Mouse (Mus musculus) 3134 (cell line): Measurements from ENCODE around the gene Shank2.

Source experiments
- DNase-seq: peaks from one replicate; pipeline ENCODE4 v3.0.0-alpha.2; 2011; ENCODE audit warnings: low spot score; ENCODE audit not compliant: insufficient read length; ENCODE audit errors: extremely low read depth

Shank2 gene

GRCm38 (mm10) chr7:144001628-144002027 lies at the start of gene Shank2:
TSS of gene Shank2 (plus strand) at chr7:144001928.
- no peak for DNase-seq

GRCm38 (mm10) chr7:143952130-143952529 lies 49.6 kb upstream of the Shank2 start:
- DNase-seq = no peak

DNA sequence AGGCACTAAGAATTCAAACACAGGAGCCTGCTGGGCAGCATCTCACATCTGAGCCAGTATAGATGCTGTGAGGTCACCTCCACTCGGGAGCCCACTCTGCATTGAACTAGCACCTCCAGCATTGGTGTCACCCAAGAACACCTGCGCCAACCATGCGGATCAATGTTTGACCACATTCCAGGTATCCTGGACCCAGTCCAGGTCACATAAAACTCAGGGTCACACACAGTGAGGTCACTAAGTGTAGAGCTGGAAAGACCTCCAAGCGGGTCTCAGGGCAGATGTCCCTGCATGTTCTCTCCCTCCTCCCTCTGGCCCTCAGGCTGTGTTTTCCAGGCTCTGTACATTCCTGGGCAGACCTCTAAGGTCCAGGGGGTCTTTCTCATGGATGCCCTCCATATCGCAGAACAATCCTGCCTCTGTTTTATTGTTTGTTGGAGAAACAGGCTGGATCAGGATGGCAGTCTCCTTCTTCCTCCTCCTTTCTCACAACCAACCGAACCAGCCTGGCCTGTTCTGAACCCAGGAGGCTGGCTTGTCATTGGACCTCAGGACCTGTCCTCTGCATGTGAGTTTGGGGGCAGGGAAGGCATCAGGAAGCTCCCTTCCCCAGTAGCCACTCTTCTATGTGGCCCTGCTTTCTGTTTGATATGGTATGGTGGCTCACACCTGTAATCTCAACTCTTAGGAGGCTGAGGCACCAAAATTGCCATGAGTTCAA lies 45.0 kb upstream of the Shank2 start:
- DNase-seq = no peak

GRCm38 (mm10) chr7:143958030-143958565 lies 43.6 kb upstream of the Shank2 start:
- no peak for DNase-seq

DNA sequence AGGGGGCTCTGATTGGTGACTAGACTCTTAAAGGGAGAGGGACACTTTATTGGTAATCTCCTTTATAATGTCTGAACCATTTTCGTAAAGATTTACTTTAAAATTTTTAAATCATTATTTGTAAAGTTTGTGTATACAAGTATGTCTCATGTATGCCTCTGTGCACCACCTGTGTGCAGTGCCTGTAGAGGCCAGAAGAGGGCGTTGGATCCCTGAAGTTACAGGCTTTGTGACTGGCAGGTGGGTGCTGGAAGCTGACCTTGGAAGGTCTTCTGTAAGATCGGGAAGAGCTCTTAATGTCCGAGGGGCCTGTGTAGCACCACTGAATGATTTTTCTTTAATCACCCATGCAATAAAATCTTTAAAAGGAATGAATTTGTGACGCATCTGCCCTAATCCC lies 37.9 kb upstream of the Shank2 start:
- no peak for DNase-seq

DNA sequence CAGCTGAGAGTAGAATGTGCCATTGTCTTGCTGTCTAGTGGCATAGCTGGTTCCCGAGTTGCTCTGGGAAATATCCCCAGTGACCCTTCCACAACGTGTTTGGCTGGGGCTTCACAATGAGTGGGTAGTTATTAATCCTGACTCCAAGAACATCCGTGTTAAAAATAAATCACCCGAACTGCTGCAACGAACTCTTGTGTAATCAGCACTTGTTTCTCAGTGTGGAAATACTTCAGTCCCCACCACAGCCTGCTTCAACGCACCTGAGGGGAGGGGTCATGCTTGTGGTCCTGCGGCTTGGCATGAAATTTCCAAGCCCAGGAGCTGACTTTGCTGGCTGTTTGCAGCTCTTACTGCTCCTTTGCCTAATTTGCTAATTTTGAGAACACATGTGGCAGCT lies 35.1 kb upstream of the Shank2 start:
- no peak for DNase-seq

- DNase-seq = no peak
Observed at GRCm38 (mm10) chr7:143977491-143977830, 24.3 kb upstream of the Shank2 start.

- DNase-seq = no peak
Observed at GRCm38 (mm10) chr7:143977831-143978682, 23.7 kb upstream of the Shank2 start.

GRCm38 (mm10) chr7:143978741-143979371 lies 22.9 kb upstream of the Shank2 start:
- peak; percentile 19 for DNase-seq

- DNase-seq = no peak
Observed at GRCm38 (mm10) chr7:143979986-143980385, 21.7 kb upstream of the Shank2 start.

DNA sequence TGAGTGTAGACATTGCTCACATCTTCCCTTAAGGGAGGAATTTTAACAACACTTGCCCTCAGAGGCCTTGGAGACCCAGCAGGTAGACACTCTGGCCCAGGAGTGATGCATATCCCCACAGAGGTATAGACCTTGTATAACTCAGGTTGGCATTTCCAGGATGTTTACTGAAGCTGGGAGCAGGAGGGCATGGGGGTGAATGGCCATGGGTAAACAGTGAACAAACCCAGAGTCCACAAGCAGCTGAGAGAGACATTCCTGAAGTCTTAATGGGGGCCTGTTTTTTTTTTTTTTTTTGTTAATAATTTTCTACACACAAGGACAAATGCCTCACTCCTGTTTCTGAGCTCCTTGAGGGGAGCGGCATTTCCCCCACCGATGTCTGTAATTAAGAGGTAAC lies 15.4 kb upstream of the Shank2 start:
- no peak for DNase-seq

DNA sequence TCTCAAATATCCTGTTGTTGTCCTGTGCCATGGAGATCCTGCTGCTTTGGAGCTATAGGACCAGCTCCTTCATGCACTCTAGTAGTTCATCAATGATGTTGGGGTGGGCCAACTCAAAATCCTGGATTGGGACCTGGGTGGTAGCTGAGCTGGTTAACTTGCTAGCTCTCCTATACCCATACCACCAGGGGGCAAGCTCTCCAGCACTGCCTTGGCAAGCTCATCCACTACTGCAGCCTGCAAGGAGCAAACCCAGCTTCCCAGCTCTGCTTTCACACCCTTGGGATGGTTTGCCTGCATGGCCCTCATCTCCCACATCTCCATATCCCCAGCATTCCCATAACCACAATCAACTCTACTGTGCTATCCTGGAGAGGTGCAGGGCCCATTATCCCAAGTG lies 10.6 kb upstream of the Shank2 start:
- no peak for DNase-seq

DNA sequence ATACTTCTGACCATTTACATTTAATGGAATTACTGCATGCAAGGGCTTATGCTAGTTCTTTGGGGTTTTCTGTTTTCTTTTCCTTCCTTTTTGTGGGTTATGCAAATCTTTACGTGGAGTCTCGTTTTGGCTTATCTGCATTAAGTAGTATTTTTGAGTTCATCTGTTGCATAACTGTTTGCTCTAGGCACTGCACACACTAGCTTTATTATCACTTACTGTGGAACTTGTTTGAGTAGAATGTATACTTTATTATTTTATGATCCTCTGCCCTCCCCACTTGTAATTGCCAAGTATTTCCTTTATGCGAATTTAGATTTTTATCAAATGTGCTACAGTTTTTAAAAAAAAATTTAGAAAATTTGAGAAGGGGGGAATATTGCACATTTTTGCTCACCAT lies 2.7 kb upstream of the Shank2 start:
- no peak for DNase-seq

- DNase-seq = no peak
Observed at GRCm38 (mm10) chr7:144003471-144003870, 1.7 kb downstream of the Shank2 start.

DNA sequence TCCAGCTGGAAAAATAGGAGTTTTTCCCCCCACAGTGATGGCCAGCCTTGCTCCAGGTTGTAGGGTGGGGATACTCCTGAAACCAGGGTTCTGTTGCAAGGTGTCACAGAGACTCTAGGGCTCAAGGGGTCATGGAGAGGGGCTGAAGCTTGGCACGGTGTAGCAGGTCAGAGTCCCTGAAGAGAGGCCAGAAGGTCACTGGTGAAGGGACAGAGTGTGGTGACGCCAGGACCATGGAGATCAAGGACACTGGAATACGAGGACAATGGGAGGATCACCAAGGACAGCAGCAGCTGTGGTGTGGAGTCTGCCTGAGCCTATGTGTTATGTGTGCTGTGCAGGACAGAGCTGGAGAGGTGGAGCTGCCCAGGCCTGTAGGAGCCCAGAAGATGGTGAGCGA lies 6.4 kb downstream of the Shank2 start:
- no peak for DNase-seq

- DNase-seq = no peak
Observed at GRCm38 (mm10) chr7:144008985-144009384, 7.3 kb downstream of the Shank2 start.

DNA sequence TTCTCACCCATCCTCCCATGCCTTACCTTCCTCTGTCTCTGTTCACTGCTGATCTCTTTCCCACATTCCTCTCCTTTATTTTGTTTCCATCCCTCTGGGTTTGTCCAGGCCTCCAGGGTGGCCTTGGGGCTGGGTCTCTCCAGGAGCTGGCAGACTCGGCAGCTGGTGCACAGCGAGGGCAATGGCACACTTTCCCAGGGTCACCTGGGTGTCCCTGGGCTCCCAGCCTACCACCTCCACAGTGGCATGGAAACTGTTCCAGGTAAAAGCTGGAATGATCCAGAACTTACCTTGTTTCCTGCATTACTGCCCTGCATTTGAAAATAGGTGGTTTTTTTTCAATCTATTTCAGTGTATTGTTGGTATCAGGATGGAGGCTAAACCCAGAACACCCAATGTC lies 12.8 kb downstream of the Shank2 start:
- no peak for DNase-seq

DNA sequence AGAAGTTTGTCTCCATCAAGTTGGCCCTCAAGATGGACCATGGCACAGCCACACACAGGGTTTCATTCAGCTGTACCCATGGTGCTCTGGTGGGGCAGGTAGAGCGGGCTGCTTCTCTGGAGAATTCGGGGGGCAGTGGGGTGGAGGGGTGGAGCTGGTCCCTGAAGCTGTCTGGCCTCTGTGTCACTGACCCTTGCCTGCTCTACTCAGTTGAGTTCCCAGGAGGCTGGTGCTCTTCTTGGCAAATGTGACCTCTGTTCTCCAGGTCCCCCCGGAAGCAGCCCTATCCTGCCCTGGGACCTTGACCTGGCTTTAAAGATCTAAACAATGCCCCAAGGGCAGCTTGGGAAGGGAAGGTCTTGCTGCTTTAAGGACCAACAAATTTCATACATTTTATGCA lies 20.1 kb downstream of the Shank2 start:
- no peak for DNase-seq

DNA sequence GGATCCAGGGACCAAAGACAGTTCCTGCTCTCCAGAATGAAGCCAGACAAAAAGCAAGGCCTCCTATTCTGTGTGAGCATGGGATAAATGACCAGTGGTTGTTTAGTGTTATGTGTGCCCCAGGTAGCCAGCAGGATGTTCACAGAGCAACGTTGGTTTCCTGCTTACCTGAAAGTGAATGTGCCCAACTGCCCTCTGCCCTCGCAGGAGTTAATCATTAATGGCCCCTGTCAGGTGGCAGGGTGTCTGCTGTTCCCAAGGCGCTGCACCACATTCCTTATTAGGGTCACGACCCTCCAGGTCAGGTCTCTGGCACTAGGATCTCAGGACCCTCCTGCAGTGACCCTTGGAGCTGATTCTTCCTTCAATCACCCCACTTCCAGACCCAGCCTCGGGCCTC lies 21.0 kb downstream of the Shank2 start:
- no peak for DNase-seq

- no peak for DNase-seq
Observed at GRCm38 (mm10) chr7:144023561-144023960, 21.8 kb downstream of the Shank2 start.

DNA sequence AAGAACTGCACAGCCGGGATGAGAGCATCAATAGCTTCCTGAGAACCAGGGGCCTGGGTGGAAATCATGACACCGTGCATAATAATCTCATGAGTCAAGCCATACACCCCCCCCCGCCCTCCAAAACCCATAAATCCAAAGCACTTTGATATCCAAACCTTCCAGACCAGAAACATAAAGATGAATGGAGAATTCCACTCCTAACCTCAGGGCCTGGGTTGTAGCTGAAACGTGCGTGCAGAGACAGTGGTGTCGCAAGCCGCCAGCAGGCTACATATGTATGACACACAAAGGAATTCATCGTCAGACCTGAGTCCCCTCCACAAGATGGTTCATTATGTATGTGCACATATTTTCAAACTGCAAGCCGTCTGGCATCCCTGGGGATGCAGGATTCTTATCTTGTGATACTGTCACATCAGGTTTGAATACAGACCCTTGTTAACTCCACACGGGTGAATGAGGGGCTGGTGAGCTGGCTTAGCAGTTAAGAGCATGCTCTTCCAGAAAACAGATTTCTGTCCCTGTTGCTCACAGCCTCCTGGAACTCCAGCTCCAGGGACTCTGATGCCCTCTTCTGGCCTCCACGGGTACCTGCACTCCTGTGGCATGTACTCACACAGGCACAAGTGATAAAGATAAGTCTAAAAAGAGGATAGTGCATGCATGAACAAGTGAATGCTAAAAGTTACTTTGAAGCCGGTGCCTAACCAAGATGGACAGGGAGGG lies 24.5 kb downstream of the Shank2 start:
- peak; percentile 38 for DNase-seq
